Mouse (Mus musculus): Measurements from ENCODE around the gene Tmprss6. TPM values are rescaled to one million over a fixed set of nuclear protein-coding genes. Genes with fewer than 3 reads are reported as not detected.
A peak's percentile ranks its signal among the peaks of the same experiment; 100 is the strongest.

Gene Tmprss6
- total and polyA plus RNA-seq, 3 experiments = 0.11 TPM; not detected in 2

- DNase-seq (ENCODE audit: low spot score) = no peak
- Histone ChIP-seq H3K9me3 (replicated peaks) (peaks cover 5% of the 10 kb centered on the region), H3K4me3 (ENCODE audit: low read depth, low read length) (no peak overlapping the region), H3K4me1 (ENCODE audit: insufficient read depth, low read depth, low read length) (peaks cover 70% of the 10 kb centered on the region), H3K36me3 (replicated peaks) (peaks cover 45% of the 10 kb centered on the region), H3K27me3 (ENCODE audit: insufficient read depth, low read length) (peaks cover 17% of the 10 kb centered on the region)
- ATAC-seq (ENCODE audit: extremely low read depth, insufficient number of reproducible peaks, low FRiP score, poor library complexity, severe bottlenecking) = no peak
- TF ChIP-seq GATA1 (IDR thresholded peaks at IDR 0.05; ENCODE audit: borderline replicate concordance, low read length) = no peak
- TF ChIP-seq POLR2AphosphoS5 (IDR thresholded peaks at IDR 0.05; ENCODE audit: insufficient replicate concordance, low read depth, low read length) = no peak
- TF ChIP-seq CTCF (IDR thresholded peaks at IDR 0.05; ENCODE audit: low read depth, low read length) = no peak
- TF ChIP-seq GATA2 (IDR thresholded peaks at IDR 0.05; ENCODE audit: borderline replicate concordance, low read depth, low read length) = no peak
- no peak for TF ChIP-seq TAL1 (conservative IDR thresholded peaks at IDR 0.05; ENCODE audit: low read depth, low read length)
Observed at GRCm38 (mm10) chr15:78409570-78410052, 58.8 kb downstream of the Tmprss6 start.

GRCm38 (mm10) chr15:78406293-78406934, 62.0 kb downstream of the Tmprss6 start, which contains the start of gene Mpst:
Mpst (plus strand) TSS chr15:78406416.
- Histone ChIP-seq H3K4me1 (ENCODE audit: insufficient read depth, low read depth, low read length) (peaks cover 39% of the 10 kb centered on the region), H3K9me3 (replicated peaks) (peaks cover 5% of the 10 kb centered on the region), H3K4me3 (ENCODE audit: low read depth, low read length) (peak within 1 kb of the TSS; percentile 72), H3K36me3 (replicated peaks) (peaks cover 25% of the 10 kb centered on the region), H3K27me3 (ENCODE audit: insufficient read depth, low read length) (peaks cover 40% of the 10 kb centered on the region)
- TF ChIP-seq CTCF (IDR thresholded peaks at IDR 0.05; ENCODE audit: low read depth, low read length) = no peak
- TF ChIP-seq GATA2 (IDR thresholded peaks at IDR 0.05; ENCODE audit: borderline replicate concordance, low read depth, low read length) = no peak
- TF ChIP-seq TAL1 (conservative IDR thresholded peaks at IDR 0.05; ENCODE audit: low read depth, low read length) = no peak
- TF ChIP-seq POLR2AphosphoS5 (IDR thresholded peaks at IDR 0.05; ENCODE audit: insufficient replicate concordance, low read depth, low read length) = no peak
- TF ChIP-seq GATA1 (IDR thresholded peaks at IDR 0.05; ENCODE audit: borderline replicate concordance, low read length) = no peak
- DNase-seq (ENCODE audit: low spot score) (peak; percentile 93), ATAC-seq (ENCODE audit: extremely low read depth, insufficient number of reproducible peaks, low FRiP score, poor library complexity, severe bottlenecking) (peak; percentile 90)

GRCm38 (mm10) chr15:78405517-78406211, 62.8 kb downstream of the Tmprss6 start, which contains the start of gene Tst:
Tst (minus strand) TSS chr15:78405907.
- H3K4me1 ChIP-seq (ENCODE audit: insufficient read depth, low read depth, low read length) = peaks cover 37% of the 10 kb centered on the region
- TF ChIP-seq GATA2 (IDR thresholded peaks at IDR 0.05; ENCODE audit: borderline replicate concordance, low read depth, low read length) (no peak), GATA1 (IDR thresholded peaks at IDR 0.05; ENCODE audit: borderline replicate concordance, low read length) (no peak), POLR2AphosphoS5 (IDR thresholded peaks at IDR 0.05; ENCODE audit: insufficient replicate concordance, low read depth, low read length) (no peak), TAL1 (conservative IDR thresholded peaks at IDR 0.05; ENCODE audit: low read depth, low read length) (no peak)
- peaks cover 5% of the 10 kb centered on the region for H3K9me3 ChIP-seq (replicated peaks)
- H3K27me3 ChIP-seq (ENCODE audit: insufficient read depth, low read length) = peaks cover 48% of the 10 kb centered on the region
- H3K4me3 ChIP-seq (ENCODE audit: low read depth, low read length) = peak within 1 kb of the TSS; percentile 72
- no peak for ATAC-seq (ENCODE audit: extremely low read depth, insufficient number of reproducible peaks, low FRiP score, poor library complexity, severe bottlenecking)
- peaks cover 18% of the 10 kb centered on the region for H3K36me3 ChIP-seq (replicated peaks)
- peak; percentile 20 for DNase-seq (ENCODE audit: low spot score)

- no peak for DNase-seq (ENCODE audit: low spot score)
- Histone ChIP-seq H3K36me3 (replicated peaks) (peaks cover 12% of the 10 kb centered on the region), H3K9me3 (replicated peaks) (peaks cover 2% of the 10 kb centered on the region), H3K4me1 (ENCODE audit: insufficient read depth, low read depth, low read length) (peaks cover 37% of the 10 kb centered on the region), H3K27me3 (ENCODE audit: insufficient read depth, low read length) (peaks cover 46% of the 10 kb centered on the region), H3K4me3 (ENCODE audit: low read depth, low read length) (peak overlapping the region; percentile 72; the same call in 1 of the 2 replicates)
- ATAC-seq (ENCODE audit: extremely low read depth, insufficient number of reproducible peaks, low FRiP score, poor library complexity, severe bottlenecking) = no peak
- TF ChIP-seq POLR2AphosphoS5 (IDR thresholded peaks at IDR 0.05; ENCODE audit: insufficient replicate concordance, low read depth, low read length) (no peak), GATA2 (IDR thresholded peaks at IDR 0.05; ENCODE audit: borderline replicate concordance, low read depth, low read length) (no peak), GATA1 (IDR thresholded peaks at IDR 0.05; ENCODE audit: borderline replicate concordance, low read length) (no peak), CTCF (IDR thresholded peaks at IDR 0.05; ENCODE audit: low read depth, low read length) (no peak), TAL1 (conservative IDR thresholded peaks at IDR 0.05; ENCODE audit: low read depth, low read length) (no peak)
Observed at GRCm38 (mm10) chr15:78405098-78405497, 63.3 kb downstream of the Tmprss6 start.

- H3K4me3 ChIP-seq (ENCODE audit: low read depth, low read length) = no peak overlapping the region
- peaks cover 7% of the 10 kb centered on the region for H3K36me3 ChIP-seq (replicated peaks)
- no peaks in the 10 kb centered on the region for H3K9me3 ChIP-seq (replicated peaks)
- no peak for ATAC-seq (ENCODE audit: extremely low read depth, insufficient number of reproducible peaks, low FRiP score, poor library complexity, severe bottlenecking)
- H3K4me1 ChIP-seq (ENCODE audit: insufficient read depth, low read depth, low read length) = peaks cover 37% of the 10 kb centered on the region
- TF ChIP-seq GATA1 (IDR thresholded peaks at IDR 0.05; ENCODE audit: borderline replicate concordance, low read length) = no peak
- no peak for DNase-seq (ENCODE audit: low spot score)
- peaks cover 52% of the 10 kb centered on the region for H3K27me3 ChIP-seq (ENCODE audit: insufficient read depth, low read length)
Observed at GRCm38 (mm10) chr15:78403896-78404295, 64.5 kb downstream of the Tmprss6 start.

- Histone ChIP-seq H3K4me1 (ENCODE audit: insufficient read depth, low read depth, low read length) (peaks cover 32% of the 10 kb centered on the region), H3K9me3 (replicated peaks) (no peaks in the 10 kb centered on the region), H3K4me3 (ENCODE audit: low read depth, low read length) (no peak overlapping the region), H3K27me3 (ENCODE audit: insufficient read depth, low read length) (peaks cover 58% of the 10 kb centered on the region), H3K36me3 (replicated peaks) (peaks cover 2% of the 10 kb centered on the region)
- DNase-seq (ENCODE audit: low spot score) (no peak), ATAC-seq (ENCODE audit: extremely low read depth, insufficient number of reproducible peaks, low FRiP score, poor library complexity, severe bottlenecking) (no peak)
- TF ChIP-seq GATA2 (IDR thresholded peaks at IDR 0.05; ENCODE audit: borderline replicate concordance, low read depth, low read length) (no peak), CTCF (IDR thresholded peaks at IDR 0.05; ENCODE audit: low read depth, low read length) (no peak), GATA1 (IDR thresholded peaks at IDR 0.05; ENCODE audit: borderline replicate concordance, low read length) (no peak), POLR2AphosphoS5 (IDR thresholded peaks at IDR 0.05; ENCODE audit: insufficient replicate concordance, low read depth, low read length) (no peak), TAL1 (conservative IDR thresholded peaks at IDR 0.05; ENCODE audit: low read depth, low read length) (no peak)
Observed at GRCm38 (mm10) chr15:78403301-78403741, 65.1 kb downstream of the Tmprss6 start.

Measured in G1E (cell line).